Mouse (Mus musculus): ENCODE measurements around the gene Rps6kc1. TPM values are rescaled to one million over a fixed set of nuclear protein-coding genes. Genes with fewer than 3 reads are reported as not detected.

Rps6kc1 gene
- polyA plus RNA-seq, 1 experiment from 2014 or later, result 10.0 TPM

- H3K9ac ChIP-seq (ENCODE audit: low read depth, low read length), result no peak overlapping the region
- peaks cover 4% of the 10 kb centered on the region; the same call in 1 of the 2 replicates for H3K4me1 ChIP-seq (replicated peaks; ENCODE audit: control insufficient read depth, insufficient read depth, low read length)
- WGBS, result 89% methylated on average over 16 of the region's 16 CpGs
- H3K36me3 ChIP-seq (ENCODE audit: control insufficient read depth, insufficient read depth, low read length), result peaks cover 2% of the 10 kb centered on the region
- H3K4me2 ChIP-seq, result no peak overlapping the region
- DNase-seq (ENCODE audit: low spot score), result no peak
- no peaks in the 10 kb centered on the region for H3K27me3 ChIP-seq (replicated peaks; ENCODE audit: control insufficient read depth, insufficient read depth, low read length)
- no peak overlapping the region for H3K4me3 ChIP-seq (ENCODE audit: low read depth, low read length)
- no peaks in the 10 kb centered on the region for H3K9me3 ChIP-seq (ENCODE audit: control insufficient read depth, low read length)
- no peak for ATAC-seq (replicated peaks; ENCODE audit: low FRiP score)
- H3K27ac ChIP-seq (ENCODE audit: low read depth, low read length), result no peak overlapping the region
Observed at GRCm38 (mm10) chr1:190888646-190889045, 22.9 kb downstream of the Rps6kc1 start.

- H3K27me3 ChIP-seq (replicated peaks; ENCODE audit: control insufficient read depth, insufficient read depth, low read length), result no peaks in the 10 kb centered on the region
- H3K4me1 ChIP-seq (replicated peaks; ENCODE audit: control insufficient read depth, insufficient read depth, low read length), result no peaks in the 10 kb centered on the region; the same call in 1 of the 2 replicates
- H3K27ac ChIP-seq (ENCODE audit: low read depth, low read length), result no peak overlapping the region
- no peak for ATAC-seq (replicated peaks; ENCODE audit: low FRiP score)
- H3K4me3 ChIP-seq (ENCODE audit: low read depth, low read length), result no peak overlapping the region
- no peak for DNase-seq (ENCODE audit: low spot score)
- H3K9ac ChIP-seq (ENCODE audit: low read depth, low read length), result no peak overlapping the region
- WGBS, result 92% methylated on average over 2 of the region's 2 CpGs
- H3K4me2 ChIP-seq, result no peak overlapping the region
- peaks cover 2% of the 10 kb centered on the region for H3K36me3 ChIP-seq (ENCODE audit: control insufficient read depth, insufficient read depth, low read length)
- no peaks in the 10 kb centered on the region for H3K9me3 ChIP-seq (ENCODE audit: control insufficient read depth, low read length)
Observed at GRCm38 (mm10) chr1:190888031-190888430, 23.5 kb downstream of the Rps6kc1 start.

GRCm38 (mm10) chr1:190886014-190886413, 25.6 kb downstream of the Rps6kc1 start:
- Histone ChIP-seq H3K9me3 (ENCODE audit: control insufficient read depth, low read length) (no peaks in the 10 kb centered on the region), H3K36me3 (ENCODE audit: control insufficient read depth, insufficient read depth, low read length) (peaks cover 2% of the 10 kb centered on the region), H3K4me2 (no peak overlapping the region), H3K27me3 (replicated peaks; ENCODE audit: control insufficient read depth, insufficient read depth, low read length) (no peaks in the 10 kb centered on the region), H3K4me1 (replicated peaks; ENCODE audit: control insufficient read depth, insufficient read depth, low read length) (no peaks in the 10 kb centered on the region), H3K9ac (ENCODE audit: low read depth, low read length) (no peak overlapping the region), H3K4me3 (ENCODE audit: low read depth, low read length) (no peak overlapping the region), H3K27ac (ENCODE audit: low read depth, low read length) (no peak overlapping the region)
- no peak for ATAC-seq (replicated peaks; ENCODE audit: low FRiP score)
- WGBS, result 87% methylated on average over 4 of the region's 4 CpGs
- DNase-seq (ENCODE audit: low spot score), result no peak

GRCm38 (mm10) chr1:190881422-190881821, 30.1 kb downstream of the Rps6kc1 start:
- Histone ChIP-seq H3K9me3 (ENCODE audit: control insufficient read depth, low read length) (no peaks in the 10 kb centered on the region), H3K4me1 (replicated peaks; ENCODE audit: control insufficient read depth, insufficient read depth, low read length) (no peaks in the 10 kb centered on the region), H3K9ac (ENCODE audit: low read depth, low read length) (no peak overlapping the region), H3K27me3 (replicated peaks; ENCODE audit: control insufficient read depth, insufficient read depth, low read length) (no peaks in the 10 kb centered on the region), H3K27ac (ENCODE audit: low read depth, low read length) (no peak overlapping the region), H3K36me3 (ENCODE audit: control insufficient read depth, insufficient read depth, low read length) (peaks cover 2% of the 10 kb centered on the region), H3K4me2 (no peak overlapping the region), H3K4me3 (ENCODE audit: low read depth, low read length) (no peak overlapping the region)
- DNase-seq (ENCODE audit: low spot score) (no peak), ATAC-seq (replicated peaks; ENCODE audit: low FRiP score) (no peak; the same call in 1 of the 2 replicates)
- 5% methylated on average over 2 of the region's 2 CpGs for WGBS

DNA sequence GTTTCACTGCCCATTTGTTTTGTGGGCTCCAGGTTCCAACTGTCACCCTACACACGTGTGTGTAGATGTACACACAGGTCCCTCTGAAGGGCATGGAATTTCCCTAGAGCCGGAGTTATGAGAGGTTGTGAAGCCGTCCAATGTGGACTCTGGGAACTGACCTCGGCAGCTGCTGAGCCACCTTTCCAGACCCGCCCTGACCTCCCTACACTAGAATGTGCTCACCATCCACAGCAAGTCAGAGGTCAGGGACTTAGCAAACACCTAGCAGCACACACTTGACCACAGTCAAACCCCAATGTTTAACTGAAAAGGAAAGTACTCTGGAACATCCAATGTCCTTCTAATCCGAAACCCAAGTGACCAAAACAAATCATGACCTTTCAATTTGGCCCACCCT, 30.9 kb downstream of the Rps6kc1 start:
- peak; percentile 64 for ATAC-seq (replicated peaks; ENCODE audit: low FRiP score)
- H3K9me3 ChIP-seq (ENCODE audit: control insufficient read depth, low read length), result no peaks in the 10 kb centered on the region
- H3K4me3 ChIP-seq (ENCODE audit: low read depth, low read length), result no peak overlapping the region
- no peak overlapping the region for H3K9ac ChIP-seq (ENCODE audit: low read depth, low read length)
- no peaks in the 10 kb centered on the region for H3K4me1 ChIP-seq (replicated peaks; ENCODE audit: control insufficient read depth, insufficient read depth, low read length)
- H3K27me3 ChIP-seq (replicated peaks; ENCODE audit: control insufficient read depth, insufficient read depth, low read length), result no peaks in the 10 kb centered on the region
- no peak overlapping the region for H3K4me2 ChIP-seq
- H3K27ac ChIP-seq (ENCODE audit: low read depth, low read length), result 0 out of 2 replicates have a peak overlapping the region, but pooled peaks have one; percentile 57
- no peak for DNase-seq (ENCODE audit: low spot score)
- peaks cover 2% of the 10 kb centered on the region for H3K36me3 ChIP-seq (ENCODE audit: control insufficient read depth, insufficient read depth, low read length)
- 78% methylated on average over 6 of the region's 6 CpGs for WGBS

DNA sequence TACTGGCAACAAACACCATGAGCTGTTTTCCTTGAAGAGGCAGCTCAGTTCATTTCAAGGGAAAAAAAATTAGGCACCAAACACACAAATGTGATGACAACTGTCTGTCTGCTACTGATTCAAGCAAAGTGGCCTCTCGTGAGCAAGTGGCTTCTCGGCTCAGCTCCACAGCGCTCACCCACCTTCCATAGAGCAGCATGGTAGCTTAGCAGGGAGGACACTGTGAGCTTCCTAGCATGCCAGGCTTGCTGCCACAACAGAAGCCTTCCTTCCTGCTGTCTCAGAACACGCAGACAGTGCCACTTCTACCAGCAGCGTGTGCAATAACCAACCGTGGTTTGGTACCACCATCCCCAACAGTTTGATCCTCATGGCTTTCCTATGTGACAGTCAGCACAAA, 35.8 kb downstream of the Rps6kc1 start:
- Histone ChIP-seq H3K4me1 (replicated peaks; ENCODE audit: control insufficient read depth, insufficient read depth, low read length) (no peaks in the 10 kb centered on the region), H3K36me3 (ENCODE audit: control insufficient read depth, insufficient read depth, low read length) (peaks cover 4% of the 10 kb centered on the region; the same call in 1 of the 2 replicates), H3K4me3 (ENCODE audit: low read depth, low read length) (no peak overlapping the region), H3K27me3 (replicated peaks; ENCODE audit: control insufficient read depth, insufficient read depth, low read length) (no peaks in the 10 kb centered on the region), H3K9me3 (ENCODE audit: control insufficient read depth, low read length) (no peaks in the 10 kb centered on the region), H3K4me2 (no peak overlapping the region), H3K9ac (ENCODE audit: low read depth, low read length) (no peak overlapping the region), H3K27ac (ENCODE audit: low read depth, low read length) (no peak overlapping the region)
- WGBS, result 87% methylated on average over 6 of the region's 6 CpGs
- no peak for ATAC-seq (replicated peaks; ENCODE audit: low FRiP score)
- DNase-seq (ENCODE audit: low spot score), result no peak

- Histone ChIP-seq H3K9me3 (ENCODE audit: control insufficient read depth, low read length) (no peaks in the 10 kb centered on the region), H3K9ac (ENCODE audit: low read depth, low read length) (no peak overlapping the region), H3K4me3 (ENCODE audit: low read depth, low read length) (no peak overlapping the region), H3K4me1 (replicated peaks; ENCODE audit: control insufficient read depth, insufficient read depth, low read length) (no peaks in the 10 kb centered on the region), H3K27me3 (replicated peaks; ENCODE audit: control insufficient read depth, insufficient read depth, low read length) (no peaks in the 10 kb centered on the region), H3K4me2 (no peak overlapping the region), H3K36me3 (ENCODE audit: control insufficient read depth, insufficient read depth, low read length) (peaks cover 4% of the 10 kb centered on the region; the same call in 1 of the 2 replicates), H3K27ac (ENCODE audit: low read depth, low read length) (no peak overlapping the region)
- DNase-seq (ENCODE audit: low spot score) (no peak), ATAC-seq (replicated peaks; ENCODE audit: low FRiP score) (no peak)
- 42% methylated on average over 4 of the region's 4 CpGs for WGBS
Observed at GRCm38 (mm10) chr1:190875089-190875488, 36.5 kb downstream of the Rps6kc1 start.

- Histone ChIP-seq H3K36me3 (ENCODE audit: control insufficient read depth, insufficient read depth, low read length) (0 out of 2 replicates have a peak, but pooled peaks cover 4% of the 10 kb centered on the region), H3K4me3 (ENCODE audit: low read depth, low read length) (no peak overlapping the region), H3K9ac (ENCODE audit: low read depth, low read length) (no peak overlapping the region), H3K4me1 (replicated peaks; ENCODE audit: control insufficient read depth, insufficient read depth, low read length) (no peaks in the 10 kb centered on the region), H3K9me3 (ENCODE audit: control insufficient read depth, low read length) (no peaks in the 10 kb centered on the region), H3K27ac (ENCODE audit: low read depth, low read length) (no peak overlapping the region), H3K27me3 (replicated peaks; ENCODE audit: control insufficient read depth, insufficient read depth, low read length) (no peaks in the 10 kb centered on the region), H3K4me2 (no peak overlapping the region)
- no peak for DNase-seq (ENCODE audit: low spot score)
- ATAC-seq (replicated peaks; ENCODE audit: low FRiP score), result no peak
- 93% methylated on average over 12 of the region's 12 CpGs for WGBS
Observed at GRCm38 (mm10) chr1:190871068-190871467, 40.5 kb downstream of the Rps6kc1 start.

- H3K36me3 ChIP-seq (ENCODE audit: control insufficient read depth, insufficient read depth, low read length), result 0 out of 2 replicates have a peak, but pooled peaks cover 4% of the 10 kb centered on the region
- no peak overlapping the region for H3K4me3 ChIP-seq (ENCODE audit: low read depth, low read length)
- DNase-seq (ENCODE audit: low spot score) (no peak), ATAC-seq (replicated peaks; ENCODE audit: low FRiP score) (no peak)
- no peak overlapping the region for H3K4me2 ChIP-seq
- no peak overlapping the region for H3K9ac ChIP-seq (ENCODE audit: low read depth, low read length)
- no peaks in the 10 kb centered on the region for H3K4me1 ChIP-seq (replicated peaks; ENCODE audit: control insufficient read depth, insufficient read depth, low read length)
- no peaks in the 10 kb centered on the region for H3K9me3 ChIP-seq (ENCODE audit: control insufficient read depth, low read length)
- no peaks in the 10 kb centered on the region for H3K27me3 ChIP-seq (replicated peaks; ENCODE audit: control insufficient read depth, insufficient read depth, low read length)
- H3K27ac ChIP-seq (ENCODE audit: low read depth, low read length), result no peak overlapping the region
- WGBS, result 88% methylated on average over 4 of the region's 4 CpGs
Observed at GRCm38 (mm10) chr1:190869996-190870395, 41.6 kb downstream of the Rps6kc1 start.

All from liver, embryonic 11.5 days (tissue).